Mouse (Mus musculus): Measurements from ENCODE around the gene Map3k14. TPM values are rescaled to one million over a fixed set of nuclear protein-coding genes. Genes with fewer than 3 reads are reported as not detected.
A peak's percentile ranks its signal among the peaks of the same experiment; 100 is the strongest.

The Map3k14 gene
- polyA plus RNA-seq, 1 experiment from 2014 or later = 4.8 TPM

- no peak overlapping the region for H3K27ac ChIP-seq
- 58% methylated on average over 3 of the region's 3 CpGs for WGBS
- peak overlapping the region; percentile 61 for H3K4me3 ChIP-seq
- H3K36me3 ChIP-seq = no peaks in the 10 kb centered on the region
- peaks cover 68% of the 10 kb centered on the region for H3K27me3 ChIP-seq
- no peaks in the 10 kb centered on the region for H3K9me3 ChIP-seq
- peaks cover 15% of the 10 kb centered on the region for H3K4me1 ChIP-seq
- ATAC-seq (ENCODE audit: low FRiP score, low read depth) = no peak
- peak overlapping the region; percentile 97 for H3K4me2 ChIP-seq (replicated peaks)
- H3K9ac ChIP-seq = no peak overlapping the region
Measured at GRCm38 (mm10) chr11:103170111-103170493, 97.2 kb downstream of the Map3k14 start.

Other genes with a start within 250 kb of the Map3k14 start
- 49.6 and 53.2 TPM in 2 replicates for gene Nmt1, start 239.3 kb downstream of the Map3k14 start, polyA plus RNA-seq (2015; fragmentation: Nextera tagmentation; extraction: Ambion mirVana)
- gene Dcakd, start 239.1 kb downstream of the Map3k14 start, polyA plus RNA-seq (2015; fragmentation: Nextera tagmentation; extraction: Ambion mirVana) = 197 and 201 TPM in 2 replicates
- gene Plcd3, start 165.8 kb downstream of the Map3k14 start, polyA plus RNA-seq (2015; fragmentation: Nextera tagmentation; extraction: Ambion mirVana) = 4.8 and 5.1 TPM in 2 replicates
- 14.4 and 17.2 TPM in 2 replicates for gene Acbd4, start 165.8 kb downstream of the Map3k14 start, polyA plus RNA-seq (2015; fragmentation: Nextera tagmentation; extraction: Ambion mirVana)
- gene Hexim1, start 151.2 kb downstream of the Map3k14 start, polyA plus RNA-seq (2015; fragmentation: Nextera tagmentation; extraction: Ambion mirVana) = 5.1 and 5.6 TPM in 2 replicates
- 12.8 and 13.8 TPM in 2 replicates for gene Hexim2, start 135.0 kb downstream of the Map3k14 start, polyA plus RNA-seq (2015; fragmentation: Nextera tagmentation; extraction: Ambion mirVana)
- gene Fmnl1, start 96.4 kb downstream of the Map3k14 start, polyA plus RNA-seq (2015; fragmentation: Nextera tagmentation; extraction: Ambion mirVana) = 1.1 and 1.2 TPM in 2 replicates
- 0.55 and 0.61 TPM in 2 replicates for gene 1700023F06Rik, start 58.9 kb downstream of the Map3k14 start, polyA plus RNA-seq (2015; fragmentation: Nextera tagmentation; extraction: Ambion mirVana)
- not detected in 2 replicates for gene Spata32, start 49.0 kb downstream of the Map3k14 start, polyA plus RNA-seq (2015; fragmentation: Nextera tagmentation; extraction: Ambion mirVana)
- 5.1 and 6.8 TPM in 2 replicates for gene Arhgap27, start 96.2 kb upstream of the Map3k14 start, polyA plus RNA-seq (2015; fragmentation: Nextera tagmentation; extraction: Ambion mirVana)
- 7.1 and 8.7 TPM in 2 replicates for gene Plekhm1, start 145.2 kb upstream of the Map3k14 start, polyA plus RNA-seq (2015; fragmentation: Nextera tagmentation; extraction: Ambion mirVana)
- gene Lrrc37a, start 237.1 kb upstream of the Map3k14 start, polyA plus RNA-seq (2015; fragmentation: Nextera tagmentation; extraction: Ambion mirVana) = not detected in 2 replicates